9 mouse cellular contexts compared by ENCODE assay signal in the genomic region with DNA sequence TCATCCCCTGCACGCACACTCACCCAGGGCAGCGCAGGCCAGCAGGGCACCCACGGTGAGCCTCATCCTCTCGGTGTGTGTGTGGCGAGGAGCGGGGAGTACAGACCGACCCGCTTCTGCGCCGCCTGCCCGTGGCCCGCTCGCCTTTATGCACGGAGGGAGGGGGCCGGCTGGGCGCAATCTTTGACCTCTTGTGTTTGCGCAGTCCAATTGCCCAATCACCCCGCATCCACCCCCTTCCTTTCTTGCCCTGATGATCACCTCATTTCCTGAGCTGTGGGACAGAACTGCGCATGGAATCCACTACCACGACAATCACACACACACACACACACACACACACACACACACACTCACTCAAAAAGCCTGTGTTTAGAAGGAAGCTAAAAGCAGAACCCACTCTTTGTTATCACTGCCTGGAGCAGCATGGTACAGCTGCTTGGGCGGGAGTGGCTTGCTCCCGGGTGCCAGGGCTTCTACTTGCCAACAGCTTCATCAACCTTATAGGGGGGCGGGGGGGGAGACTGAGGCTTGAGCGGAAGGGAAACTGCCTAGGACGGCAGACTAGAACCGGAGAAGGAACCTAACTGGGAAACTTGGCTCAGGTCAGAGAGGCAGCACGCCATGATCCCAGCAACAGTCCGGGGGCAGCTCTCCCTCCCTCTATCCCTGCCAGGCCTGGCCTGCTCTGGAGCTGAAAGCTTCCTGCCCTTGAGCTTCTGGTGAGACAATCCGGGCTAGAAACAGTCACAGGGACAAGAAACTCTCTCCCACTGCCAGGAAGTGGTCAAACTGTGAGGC. TPM values are rescaled to one million over a fixed set of nuclear protein-coding genes. Genes with fewer than 3 reads are reported as not detected.
A peak's percentile ranks its signal among the peaks of the same experiment; 100 is the strongest.
DNase-seq lines count a peak whose midpoint lies in the region; ATAC-seq and TF ChIP-seq lines count a peak whose summit lies in the region.
"Had no signal": no experiment of that assay in that cellular context is flagged by ENCODE, and none has a peak within 500 bp of the region (broad histone marks: within the 10 kb centered on the region; RNA-seq: fewer than 3 reads in every experiment).

A gene (minus strand): TSS at position 157 of the 801 bp plus-strand sequence.
A gene (minus strand): TSS at position 294 of the 801 bp plus-strand sequence.

- 1% methylated on average over 29 of the region's 29 CpGs for whole genome bisulfite sequencing in bone marrow, adult 2 months
- 61% methylated on average over 28 of the region's 29 CpGs for WGBS in forebrain, embryonic 10.5 days
- WGBS in liver, embryonic 13.5 days (ENCODE audit: insufficient replicate concordance) = 9% methylated on average over 29 of the region's 29 CpGs

- H3K4me3 ChIP-seq in bone marrow, adult 2 months (replicated peaks; ENCODE audit: control insufficient read depth, low read depth, low read length) = peak within 1 kb of the TSS; percentile 79
- H3K4me3 ChIP-seq in forebrain, embryonic 10.5 days = peak within 1 kb of the TSS; percentile 19
- peak within 1 kb of the TSS; percentile 52 for H3K4me3 ChIP-seq in liver, embryonic 13.5 days (replicated peaks)

- peak within 1 kb of the TSS; percentile 51 for H3K27ac ChIP-seq in bone marrow, adult 2 months (ENCODE audit: control insufficient read depth, insufficient read depth, low read depth, low read length, poor library complexity)
- peak within 1 kb of the TSS; percentile 79 for H3K27ac ChIP-seq in forebrain, embryonic 10.5 days
- H3K27ac ChIP-seq in liver, embryonic 13.5 days = peak within 1 kb of the TSS; percentile 69

- peak; percentile 96 for DNase-seq in 416B (ENCODE audit: low read depth)
- no peak for DNase-seq in forebrain, embryonic 10.5 days (ENCODE audit: extremely low spot score, low spot score)
- DNase-seq in heart, postnatal 10 days = peak; percentile 48 to 57
- peak; percentile 63 to 67 for DNase-seq in kidney, postnatal 36 days
- DNase-seq in liver, embryonic 13.5 days = peak; percentile 16
- DNase-seq in testis, postnatal 10 days (ENCODE audit: low spot score) = peak; percentile 63

- intact Hi-C loops in heart, postnatal 10 days (cut with DNase I) = no loop called here

- no peaks in the 10 kb centered on the region for H3K9me3 ChIP-seq in forebrain, embryonic 10.5 days
- H3K9me3 ChIP-seq in liver, embryonic 13.5 days (replicated peaks) = no peaks in the 10 kb centered on the region

- peak within 1 kb of the TSS; percentile 58 for H3K9ac ChIP-seq in liver, embryonic 13.5 days

- peak within 1 kb of the TSS; percentile 47 for H3K4me2 ChIP-seq in liver, embryonic 13.5 days

- no peaks in the 10 kb centered on the region for H3K27me3 ChIP-seq in forebrain, embryonic 10.5 days (ENCODE audit: poor library complexity, severe bottlenecking)
- peaks cover 13% of the 10 kb centered on the region for H3K27me3 ChIP-seq in liver, embryonic 13.5 days

- no peaks in the 10 kb centered on the region; the same call in 1 of the 2 replicates for H3K4me1 ChIP-seq in bone marrow, adult 2 months (ENCODE audit: control insufficient read depth, insufficient read depth, low read length)
- peaks cover 16% of the 10 kb centered on the region for H3K4me1 ChIP-seq in forebrain, embryonic 10.5 days
- peaks cover 32% of the 10 kb centered on the region for H3K4me1 ChIP-seq in liver, embryonic 13.5 days (replicated peaks)

- peak; percentile 54; the same call in 1 of the 2 replicates for TF ChIP-seq POLR2A in bone marrow, adult 2 months (IDR thresholded peaks at IDR 0.05; ENCODE audit: borderline replicate concordance, control insufficient read depth, low read depth, low read length)

- no peaks in the 10 kb centered on the region for H3K36me3 ChIP-seq in forebrain, embryonic 10.5 days (replicated peaks)
- 0 out of 2 replicates have a peak, but pooled peaks cover 9% of the 10 kb centered on the region for H3K36me3 ChIP-seq in liver, embryonic 13.5 days

- no peak for TF ChIP-seq CTCF in bone marrow, adult 2 months (IDR thresholded peaks at IDR 0.05; ENCODE audit: control insufficient read depth, insufficient read depth, low read length)

- ATAC-seq in liver, embryonic 13.5 days (ENCODE audit: low read depth) = peak; percentile 68
- peak; percentile 66 for ATAC-seq in monocyte, adult 5-6 weeks (replicated peaks; ENCODE audit: insufficient number of reproducible peaks, low FRiP score, low TSS enrichment, poor library complexity, severe bottlenecking)
- ATAC-seq: Patski had no signal

RNA-seq across cellular contexts. Expression of the first gene that starts in this region (rescaled TPM):
- not detected in 2 replicates for polyA plus RNA-seq in bone marrow, adult 2 months (2011; ENCODE audit: insufficient read depth, insufficient read length, low replicate concordance, missing spikeins)
- polyA plus RNA-seq in forebrain, embryonic 10.5 days (2016; fragmentation: Nextera tagmentation; extraction: Ambion mirVana) = not detected in 2 replicates
- total RNA-seq in heart, postnatal 10 days (2021) = 1 to 10 TPM; 6.2 to 7.6 TPM
- polyA plus RNA-seq in liver, embryonic 13.5 days (2015; fragmentation: Nextera tagmentation; extraction: Ambion mirVana) = 3.5 and 9.4 TPM in 2 replicates
- not detected in 3 replicates for total RNA-seq in monocyte, adult 5-6 weeks (2017)
- polyA plus RNA-seq: Patski had no signal

RNA-seq across cellular contexts. Expression of the second gene that starts in this region (rescaled TPM):
- polyA plus RNA-seq in bone marrow, adult 2 months (2011; ENCODE audit: insufficient read depth, insufficient read length, low replicate concordance, missing spikeins) = 77.9 and 106 TPM in 2 replicates
- polyA plus RNA-seq in forebrain, embryonic 10.5 days (2016; fragmentation: Nextera tagmentation; extraction: Ambion mirVana) = 11.9 and 14.2 TPM in 2 replicates
- total RNA-seq in heart, postnatal 10 days (2021) = 10 to 100 TPM; 29.4 to 36.3 TPM
- polyA plus RNA-seq in liver, embryonic 13.5 days (2015; fragmentation: Nextera tagmentation; extraction: Ambion mirVana) = 3,275 and 3,335 TPM in 2 replicates
- 160 to 219 TPM (median 198 TPM) in 3 replicates for total RNA-seq in monocyte, adult 5-6 weeks (2017)
- polyA plus RNA-seq: Patski had no signal

Comparison
In these comparisons a context has a peak if more than half of its experiments do, and no peak if none do; other contexts are left out.
1. RNA of the second gene that starts in this region (polyA plus RNA-seq): 3,275 to 3,335 TPM in liver, embryonic 13.5 days; 77.9 to 106 TPM in bone marrow, adult 2 months and 11.9 to 14.2 TPM in forebrain, embryonic 10.5 days; every median in the first group is over 10 times any median in the second.
2. H3K4me3 ChIP-seq: peak in every context shown above with its lines; median percentile 79 in bone marrow, adult 2 months; 52 in liver, embryonic 13.5 days; 19 in forebrain, embryonic 10.5 days.
3. Peak in every context shown above with its lines, with median percentiles within 50 percentile points of each other: H3K27ac ChIP-seq.